In the genomic region with DNA sequence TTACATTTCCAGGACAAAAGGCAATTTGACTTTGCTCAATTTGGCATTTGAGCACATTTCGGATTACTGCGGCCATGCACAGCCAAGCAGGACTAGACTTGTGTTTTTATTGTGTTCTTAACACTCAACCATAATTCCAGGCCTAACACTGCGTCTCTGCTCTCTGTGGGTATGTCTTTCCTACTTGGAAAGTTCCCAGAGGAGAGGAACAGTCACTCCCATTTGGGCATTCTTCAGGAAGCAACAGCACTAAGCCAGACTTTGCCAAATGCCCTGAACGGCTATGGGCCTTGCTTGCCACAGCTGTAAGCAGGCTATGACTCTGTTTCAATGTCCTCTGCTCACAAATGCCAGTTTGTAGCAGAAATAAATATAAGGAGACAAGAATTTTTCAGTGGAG, we compare ENCODE assay signal across 22 mouse cellular contexts. TPM values are rescaled to one million over a fixed set of nuclear protein-coding genes. Genes with fewer than 3 reads are reported as not detected.
A peak's percentile ranks its signal among the peaks of the same experiment; 100 is the strongest.
DNase-seq lines count a peak whose midpoint lies in the region; ATAC-seq and TF ChIP-seq lines count a peak whose summit lies in the region.
"Had no signal": no experiment of that assay in that cellular context is flagged by ENCODE, and none has a peak within 500 bp of the region (broad histone marks: within the 10 kb centered on the region; RNA-seq: fewer than 3 reads in every experiment).

No protein-coding gene starts in this region.

- H3K9me3 ChIP-seq in forebrain, postnatal 0 days (ENCODE audit: low read length): no peaks in the 10 kb centered on the region
- no peaks in the 10 kb centered on the region for H3K9me3 ChIP-seq in forebrain, embryonic 13.5 days (replicated peaks)
- H3K9me3 ChIP-seq in lung, postnatal 0 days (ENCODE audit: low read length): no peaks in the 10 kb centered on the region
- no peaks in the 10 kb centered on the region for H3K9me3 ChIP-seq in heart, embryonic 11.5 days (replicated peaks; ENCODE audit: control insufficient read depth, low read length)
- H3K9me3 ChIP-seq: embryonic facial prominence, embryonic 13.5 days; heart, embryonic 15.5 days; hindbrain, embryonic 13.5 days; limb, embryonic 13.5 days; liver, embryonic 12.5 days; midbrain, embryonic 12.5 days had no signal

- H3K9ac ChIP-seq in forebrain, postnatal 0 days: no peak overlapping the region
- no peak overlapping the region for H3K9ac ChIP-seq in forebrain, embryonic 13.5 days
- no peak overlapping the region for H3K9ac ChIP-seq in lung, postnatal 0 days (replicated peaks; ENCODE audit: low read depth)
- no peak overlapping the region for H3K9ac ChIP-seq in heart, embryonic 11.5 days (ENCODE audit: low read depth, low read length)
- H3K9ac ChIP-seq: limb, embryonic 13.5 days; liver, embryonic 12.5 days; midbrain, embryonic 12.5 days had no signal

- H3K4me3 ChIP-seq in forebrain, postnatal 0 days (ENCODE audit: low read depth, low read length): no peak overlapping the region
- H3K4me3 ChIP-seq in forebrain, embryonic 13.5 days: no peak overlapping the region
- no peak overlapping the region for H3K4me3 ChIP-seq in lung, postnatal 0 days (ENCODE audit: low read depth, low read length)
- H3K4me3 ChIP-seq in heart, embryonic 11.5 days (ENCODE audit: low read depth, low read length): no peak overlapping the region
- H3K4me3 ChIP-seq: liver, embryonic 12.5 days had no signal

- no peaks in the 10 kb centered on the region for H3K36me3 ChIP-seq in forebrain, postnatal 0 days (ENCODE audit: insufficient read depth)
- no peaks in the 10 kb centered on the region for H3K36me3 ChIP-seq in forebrain, embryonic 13.5 days (ENCODE audit: poor library complexity, severe bottlenecking)
- no peaks in the 10 kb centered on the region for H3K36me3 ChIP-seq in lung, postnatal 0 days (ENCODE audit: insufficient read depth, low read length)
- no peaks in the 10 kb centered on the region for H3K36me3 ChIP-seq in heart, embryonic 11.5 days (ENCODE audit: control insufficient read depth, insufficient read depth, low read length)
- H3K36me3 ChIP-seq: embryonic facial prominence, embryonic 13.5 days; heart, embryonic 15.5 days; hindbrain, embryonic 13.5 days; limb, embryonic 13.5 days; liver, embryonic 12.5 days; midbrain, embryonic 12.5 days had no signal

- no peak overlapping the region for H3K4me2 ChIP-seq in forebrain, postnatal 0 days (ENCODE audit: low read depth)
- H3K4me2 ChIP-seq in forebrain, embryonic 13.5 days: no peak overlapping the region
- no peak overlapping the region for H3K4me2 ChIP-seq in lung, postnatal 0 days (replicated peaks; ENCODE audit: low read depth, low read length)
- H3K4me2 ChIP-seq in heart, embryonic 11.5 days: no peak overlapping the region
- H3K4me2 ChIP-seq: liver, embryonic 12.5 days had no signal

- no peaks in the 10 kb centered on the region for H3K4me1 ChIP-seq in forebrain, postnatal 0 days (ENCODE audit: insufficient read depth)
- no peaks in the 10 kb centered on the region for H3K4me1 ChIP-seq in forebrain, embryonic 13.5 days
- no peaks in the 10 kb centered on the region for H3K4me1 ChIP-seq in lung, postnatal 0 days (ENCODE audit: insufficient read depth, low read depth, low read length)
- no peaks in the 10 kb centered on the region for H3K4me1 ChIP-seq in heart, embryonic 11.5 days (ENCODE audit: control insufficient read depth, insufficient read depth, low read length)
- H3K4me1 ChIP-seq: embryonic facial prominence, embryonic 13.5 days; heart, embryonic 15.5 days; limb, embryonic 13.5 days; liver, embryonic 12.5 days; midbrain, embryonic 12.5 days had no signal

- TF ChIP-seq CTCF in forebrain, postnatal 0 days (IDR thresholded peaks at IDR 0.05; ENCODE audit: low read depth): no peak
- no peak for TF ChIP-seq CTCF in lung, postnatal 0 days (IDR thresholded peaks at IDR 0.05)

- no peak overlapping the region for H3K27ac ChIP-seq in forebrain, postnatal 0 days (ENCODE audit: low read depth, low read length)
- no peak overlapping the region; the same call in 1 of the 2 replicates for H3K27ac ChIP-seq in forebrain, embryonic 13.5 days
- no peak overlapping the region for H3K27ac ChIP-seq in lung, postnatal 0 days (ENCODE audit: low read length)
- H3K27ac ChIP-seq in heart, embryonic 11.5 days (ENCODE audit: low read depth, low read length): no peak overlapping the region
- H3K27ac ChIP-seq: embryonic facial prominence, embryonic 13.5 days; hindbrain, embryonic 13.5 days; limb, embryonic 13.5 days; liver, embryonic 12.5 days; midbrain, embryonic 12.5 days; stomach, postnatal 0 days had no signal

- no peaks in the 10 kb centered on the region for H3K27me3 ChIP-seq in forebrain, postnatal 0 days (ENCODE audit: insufficient read depth, low read length)
- H3K27me3 ChIP-seq in forebrain, embryonic 13.5 days: no peaks in the 10 kb centered on the region
- H3K27me3 ChIP-seq in lung, postnatal 0 days (replicated peaks; ENCODE audit: insufficient read depth, low read length): no peaks in the 10 kb centered on the region
- no peaks in the 10 kb centered on the region for H3K27me3 ChIP-seq in heart, embryonic 11.5 days (ENCODE audit: control insufficient read depth, insufficient read depth, low read length)
- H3K27me3 ChIP-seq: heart, embryonic 15.5 days; midbrain, embryonic 12.5 days had no signal

- WGBS in forebrain, postnatal 0 days: 56% methylated on average over 4 of the region's 4 CpGs
- 60% methylated on average over 4 of the region's 4 CpGs for WGBS in forebrain, embryonic 13.5 days
- WGBS in lung, postnatal 0 days: 72% methylated on average over 4 of the region's 4 CpGs
- 81% methylated on average over 4 of the region's 4 CpGs for WGBS in heart, embryonic 11.5 days (ENCODE audit: insufficient replicate concordance)

- no peak for TF ChIP-seq EP300 in lung, postnatal 0 days (IDR thresholded peaks at IDR 0.05)

- ATAC-seq in forebrain, postnatal 0 days: no peak
- no peak for ATAC-seq in forebrain, embryonic 13.5 days
- no peak for ATAC-seq in lung, postnatal 0 days
- no peak for ATAC-seq in heart, embryonic 11.5 days (replicated peaks; ENCODE audit: insufficient number of reproducible peaks, low FRiP score, low TSS enrichment)
- ATAC-seq: liver, embryonic 12.5 days had no signal

- peak; percentile 5 for DNase-seq in cerebellum, adult 9-10 months
- DNase-seq in cerebellum, postnatal 25 days: no peak
- DNase-seq in forebrain, postnatal 0 days: peak; percentile 7
- peak; percentile 2 for DNase-seq in lung, postnatal 10 days
- DNase-seq in lung, postnatal 0 days (ENCODE audit: low spot score): no peak
- DNase-seq: adrenal gland, adult 2 months; gastrocnemius, postnatal 36 days; kidney, adult 18-20 months; kidney, postnatal 10 days; lung, adult 18-20 months; right cerebral cortex, postnatal 14 days; thymus, adult 2 months; thymus, postnatal 4 days had no signal

RNA-seq across cellular contexts. Expression of gene Pdk3, which starts 56.5 kb away (rescaled TPM):
- total RNA-seq in forebrain, postnatal 0 days (2014; rRNA removed): 25.3 and 28.4 TPM in 2 replicates
- 20.7 and 25.2 TPM in 2 replicates for polyA plus RNA-seq in forebrain, postnatal 0 days (2015; fragmentation: Nextera tagmentation; extraction: Ambion mirVana)
- 39.1 and 43.1 TPM in 2 replicates for polyA plus RNA-seq in forebrain, embryonic 13.5 days (2015; fragmentation: Nextera tagmentation; extraction: Ambion mirVana)
- 29.8 and 30.1 TPM in 2 replicates for polyA plus RNA-seq in lung, postnatal 0 days (2015; fragmentation: Nextera tagmentation; extraction: Ambion mirVana)
- 170 and 181 TPM in 2 replicates for polyA plus RNA-seq in heart, embryonic 11.5 days (2014; fragmentation: Nextera tagmentation; extraction: Ambion mirVana)

Comparison
In these comparisons a context has a peak if more than half of its experiments do, and no peak if none do; other contexts are left out.
1. DNase-seq: peak in cerebellum, adult 9-10 months (single experiment), forebrain, postnatal 0 days (single experiment) and lung, postnatal 10 days (single experiment); none in cerebellum, postnatal 25 days (0 of 2) and lung, postnatal 0 days (single experiment).